Mouse (Mus musculus) thymus, adult 2 months (tissue): Measurements from ENCODE around the gene Rbm4b.

ENCODE experiments used
- CTCF ChIP-seq: fragments of 200-500 bp; IDR thresholded peaks from 2 replicates; pipeline ENCODE4 v1.5.1; 2012; ENCODE audit warnings: mild to moderate bottlenecking, control low read depth, low read length, moderate library complexity, borderline replicate concordance; ENCODE audit not compliant: control insufficient read depth, poor library complexity, insufficient read depth; ENCODE audit errors: extremely low read depth
- POLR2A ChIP-seq: fragments of 200-500 bp; IDR thresholded peaks from 2 replicates; pipeline ENCODE4 v1.6.1; 2012; ENCODE audit warnings: mild to moderate bottlenecking, low read length, control low read depth, moderate library complexity; ENCODE audit not compliant: control insufficient read depth, poor library complexity, insufficient read depth; ENCODE audit errors: extremely low read depth

DNA sequence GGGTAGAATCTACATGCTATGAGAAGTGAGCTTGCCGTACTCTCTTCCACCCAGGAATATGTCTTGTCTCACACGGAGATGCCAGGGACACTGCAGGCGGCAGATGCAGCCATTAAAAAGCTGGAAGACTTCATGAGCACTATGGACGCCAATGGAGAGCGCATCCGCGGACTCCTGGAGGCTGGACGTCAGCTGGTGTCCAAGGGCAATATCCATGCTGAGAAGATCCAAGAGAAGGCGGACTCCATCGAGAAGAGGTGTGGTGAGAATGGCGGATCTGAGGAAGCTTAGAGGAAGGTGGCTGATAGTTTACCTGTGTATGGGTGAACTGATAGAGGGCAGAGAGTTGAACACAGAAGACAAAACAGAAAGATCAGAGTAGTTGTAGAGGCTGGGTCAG, 17.2 kb upstream of the Rbm4b start:
- TF ChIP-seq POLR2A (no peak), CTCF (no peak)
